Mouse (Mus musculus) frontal cortex, postnatal 36 days (tissue): ENCODE results near the gene Gm5538.

Experiments used
- DNase-seq, 2 experiments: peaks; one replicate each; pipeline ENCODE4 v3.0.0; 2022; ENCODE audit warnings: low spot score in 2 of 2

Gm5538 gene

DNA sequence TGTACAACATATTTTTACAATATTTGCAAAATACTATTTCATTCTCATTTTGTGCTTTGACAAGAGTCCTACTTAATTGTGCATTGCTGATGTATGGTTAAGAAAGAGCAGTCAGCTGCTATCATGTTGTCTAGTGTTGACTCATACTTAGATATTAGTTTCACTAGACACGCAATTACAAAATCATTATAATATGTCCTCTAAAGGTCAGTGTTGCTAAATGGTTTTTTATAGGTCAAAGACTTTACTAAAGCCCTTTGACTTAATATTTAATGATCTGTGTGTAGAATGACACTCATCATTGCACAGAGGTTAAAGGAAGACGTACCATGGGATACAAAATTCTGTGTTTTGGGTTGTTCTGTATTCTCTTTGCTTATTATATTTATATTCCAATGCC lies at the start of gene Gm5538:
Gm5538 (plus strand) TSS at position 301 of the 400 bp plus-strand sequence.
- no peak for DNase-seq

DNA sequence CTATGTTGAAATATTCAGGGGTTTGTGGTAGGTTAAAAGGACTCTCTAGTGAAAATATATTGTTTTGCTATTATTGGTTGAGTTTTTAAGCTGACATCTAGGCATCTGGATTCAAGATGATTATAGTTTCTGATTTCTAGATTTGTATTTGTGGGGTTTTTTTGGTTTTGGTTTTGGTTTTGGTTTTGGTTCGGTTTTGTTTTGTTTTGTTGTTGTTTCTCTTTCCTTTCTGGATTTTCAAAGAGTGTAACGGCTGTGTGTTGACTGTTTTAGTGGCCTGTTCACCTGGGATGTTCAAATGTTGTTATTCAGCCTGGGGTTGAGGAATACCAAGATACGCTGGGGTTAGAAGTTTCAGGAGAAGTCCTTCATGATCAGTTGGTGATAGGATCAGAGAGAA lies 32.2 kb upstream of the Gm5538 start:
- no peak for DNase-seq

DNA sequence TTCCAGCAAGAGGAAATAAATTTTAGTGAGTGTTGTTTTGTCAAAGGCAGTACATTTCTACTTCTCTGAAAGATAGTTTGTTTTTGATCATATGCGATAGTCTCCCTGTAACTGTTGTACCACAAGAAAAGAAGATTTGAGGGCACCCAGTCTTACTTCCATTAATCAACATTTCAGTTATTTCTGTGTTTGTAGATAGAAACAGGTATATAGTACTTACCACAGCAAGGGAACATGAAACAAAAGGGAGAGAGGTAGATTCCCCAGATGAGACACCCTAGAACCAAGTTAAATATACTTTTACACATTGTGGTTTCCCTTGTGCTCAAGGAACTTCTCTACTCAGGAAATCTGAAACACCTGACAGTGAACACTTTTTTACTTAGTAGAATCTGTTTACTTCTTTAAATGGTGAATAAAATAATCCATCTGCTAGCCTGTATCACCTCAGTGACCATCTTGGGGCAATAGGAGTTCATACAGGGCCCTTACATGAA lies 26.9 kb upstream of the Gm5538 start:
- no peak for DNase-seq

DNA sequence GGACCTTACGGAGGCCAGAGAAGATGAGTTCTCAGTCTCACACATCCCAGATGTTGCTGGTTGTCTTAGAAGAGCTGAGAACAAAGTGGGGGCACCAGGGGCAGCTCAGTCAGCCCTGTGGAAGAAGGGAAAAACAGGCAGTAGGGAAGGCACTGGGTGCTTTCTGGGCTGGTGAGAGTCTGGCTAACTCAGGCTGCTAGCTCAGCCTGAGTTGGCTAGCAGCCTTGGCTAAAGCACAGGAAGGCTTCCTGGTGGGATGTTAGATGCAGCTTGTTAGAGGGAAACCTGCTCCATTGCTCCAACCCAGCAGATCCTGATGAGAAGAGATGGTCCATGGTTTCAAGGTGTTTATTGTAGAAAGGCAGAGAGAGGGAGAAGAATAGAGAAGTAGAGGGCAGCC lies 10.3 kb downstream of the Gm5538 start:
- no peak for DNase-seq

DNA sequence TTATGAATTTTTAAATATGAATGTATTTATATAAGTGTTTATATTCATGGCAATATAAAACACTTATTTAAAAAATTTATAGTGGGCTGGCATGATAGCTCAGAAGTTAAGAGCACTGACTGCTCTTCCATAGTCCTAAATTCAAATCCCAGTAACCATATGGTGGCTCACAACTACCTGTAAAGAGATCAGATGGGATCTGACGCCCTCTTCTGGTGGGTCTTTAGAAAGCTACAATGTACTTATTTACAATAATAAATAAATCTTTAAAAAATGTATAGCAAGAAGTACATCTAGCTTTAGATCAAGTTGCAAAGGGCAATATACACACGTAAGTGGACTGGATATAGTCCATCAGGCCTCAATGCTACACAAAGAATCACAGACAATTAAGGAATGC lies 14.6 kb downstream of the Gm5538 start:
- peak in 1 of 2 experiments; percentile 4 for DNase-seq
